Mouse (Mus musculus): Measurements from ENCODE around the gene Zfp182.
A peak's percentile ranks its signal among the peaks of the same experiment; 100 is the strongest.

Gene Zfp182

DNA sequence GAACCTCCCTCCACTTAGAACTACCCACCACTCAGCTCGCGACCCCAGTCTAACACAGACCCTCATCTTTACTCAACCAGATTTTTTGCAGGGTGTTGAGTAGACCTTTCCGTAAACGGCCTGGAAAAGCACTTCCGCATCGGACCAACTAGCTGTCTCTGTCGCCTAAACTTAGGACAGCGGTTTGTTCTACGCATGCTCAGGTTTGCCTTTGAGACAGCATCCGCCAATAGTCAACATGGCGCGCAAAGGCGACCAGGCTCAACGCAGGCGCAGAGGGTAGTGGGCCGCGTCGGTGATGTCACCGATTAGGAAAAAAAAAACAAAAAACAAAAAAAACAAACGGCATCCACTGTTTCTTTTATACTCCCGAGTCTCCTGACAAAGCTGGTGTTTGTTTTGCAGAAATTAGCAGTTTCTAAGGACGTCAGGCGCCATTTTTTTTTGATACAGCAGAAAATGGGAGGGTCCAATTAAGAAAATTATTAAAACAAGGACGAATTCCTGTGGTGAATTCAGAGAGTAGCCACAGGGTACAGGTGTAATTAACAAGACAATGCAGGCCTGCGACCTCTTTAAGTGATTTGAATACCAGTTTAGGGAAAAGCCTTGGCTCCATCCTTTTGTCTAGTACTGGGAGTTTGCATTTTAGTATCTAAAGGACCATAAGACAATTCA is at the start of gene Zfp182:
TSS of gene Zfp182 (minus strand) at position 451 of the 678 bp plus-strand sequence.
- DNase-seq (ENCODE audit: low read depth, low spot score): peak; percentile 94

DNA sequence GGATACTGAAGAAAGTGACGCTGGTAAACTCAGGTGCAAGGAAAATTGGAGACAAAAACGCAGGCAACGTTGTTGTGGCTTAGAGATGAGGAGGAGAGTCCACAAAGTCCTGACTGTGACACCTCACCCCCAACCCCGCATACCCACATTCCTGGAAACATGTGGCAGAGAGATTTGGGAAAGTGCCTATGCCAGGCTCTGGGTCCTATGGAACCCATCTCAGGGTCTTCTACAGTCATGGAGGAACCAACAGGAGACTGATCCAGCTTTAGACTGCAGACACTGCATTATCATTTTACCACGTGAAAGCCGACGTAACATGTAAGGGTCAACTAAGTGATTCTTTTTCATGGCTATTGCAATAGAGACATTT is 27.7 kb upstream of the Zfp182 start:
- no peak for DNase-seq (ENCODE audit: low read depth, low spot score)

GRCm38 (mm10) chrX:21088983-21089866 is 27.1 kb upstream of the Zfp182 start, which contains the start of gene Zfp300:
TSS of gene Zfp300 (minus strand) at chrX:21089527.
- DNase-seq (ENCODE audit: low read depth, low spot score): peak; percentile 92

- DNase-seq (ENCODE audit: low read depth, low spot score): no peak
Measured at GRCm38 (mm10) chrX:21088645-21088982, 26.5 kb upstream of the Zfp182 start.

DNA sequence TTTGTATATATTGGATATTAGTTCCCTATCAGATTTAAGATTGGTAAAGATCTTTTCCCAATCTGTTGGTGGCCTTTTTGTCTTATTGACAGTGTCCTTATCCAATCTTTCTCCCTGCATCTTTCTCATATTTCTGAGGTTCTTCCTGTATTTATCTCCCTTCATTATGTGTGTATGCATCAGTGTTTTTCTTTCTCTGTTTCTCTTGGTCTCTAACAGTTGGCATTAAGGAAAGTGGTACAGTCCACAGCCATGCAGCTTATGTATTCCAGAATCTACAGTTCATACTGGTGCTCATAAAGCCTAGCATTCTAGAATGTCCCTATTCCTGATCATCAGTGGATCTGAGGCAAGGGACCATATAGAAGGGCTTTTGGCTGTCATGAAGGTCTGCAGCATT is 6.0 kb upstream of the Zfp182 start, which contains the start of gene Spaca5:
TSS of gene Spaca5 (plus strand) at position 301 of the 400 bp plus-strand sequence.
- DNase-seq (ENCODE audit: low read depth, low spot score): no peak

DNA sequence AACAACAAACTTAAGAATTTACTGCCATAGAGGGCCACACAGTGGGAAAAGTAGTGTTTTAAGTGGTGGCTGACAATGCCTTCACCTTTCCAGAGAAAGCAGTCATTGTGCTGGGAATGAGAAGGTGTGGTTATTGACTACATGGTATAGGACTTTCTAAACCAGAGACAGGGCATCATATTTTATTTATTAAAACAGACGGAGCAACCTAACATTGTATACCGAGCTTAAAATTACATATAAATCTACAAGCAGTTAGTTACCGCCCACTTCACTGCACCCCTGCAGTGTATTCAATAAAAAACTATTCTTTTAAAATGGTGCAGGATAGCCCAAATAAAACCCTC is 401 bp upstream of the Zfp182 start:
- no peak for DNase-seq (ENCODE audit: low read depth, low spot score)

GRCm38 (mm10) chrX:21061460-21061859 is 656 bp downstream of the Zfp182 start:
- DNase-seq (ENCODE audit: low read depth, low spot score): peak; percentile 11

DNA sequence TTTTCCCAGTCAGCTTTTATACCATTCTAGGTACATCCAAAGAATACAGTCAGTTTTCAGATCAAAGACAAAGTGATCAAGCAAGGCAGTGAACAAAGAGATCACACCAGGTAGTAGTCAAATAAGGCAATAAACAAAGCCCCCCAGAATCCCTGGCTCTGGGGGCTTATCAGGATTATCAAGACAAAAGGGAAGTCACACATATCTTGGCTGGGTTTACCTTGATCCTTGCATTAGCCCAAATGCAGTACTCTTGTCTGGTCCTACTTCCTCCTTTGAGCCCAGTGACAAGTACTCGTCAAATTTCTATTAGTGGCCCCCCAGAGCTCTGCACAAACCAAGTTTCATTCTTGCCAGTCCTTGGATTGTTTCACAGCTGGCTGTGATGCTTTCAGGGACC is 81.2 kb downstream of the Zfp182 start:
- no peak for DNase-seq (ENCODE audit: low read depth, low spot score)

Data from brain, adult 2 months (tissue).